Mouse (Mus musculus) left cerebral cortex, postnatal 4 days (tissue): ENCODE measurements around the gene Ston1. TPM values are rescaled to one million over a fixed set of nuclear protein-coding genes. Genes with fewer than 3 reads are reported as not detected.
A peak's percentile ranks its signal among the peaks of the same experiment; 100 is the strongest.

Source experiments
- DNase-seq: peaks from one replicate; pipeline ENCODE4 v3.0.0-alpha.2; 2022
- intact Hi-C: fragments of 180-260 bp; cut with DNase I; formaldehyde crosslinking; loops from one replicate; pipeline ENCODE4 v1.15.1; 2025
- total RNA-seq, 2 experiments: library from RNA; stranded (reverse); gene quantifications; 2 replicates each; pipeline ENCODE4 v1.2.3; 2021

Gene Ston1
- total RNA-seq, 2 experiments from 2014 or later, result 9.1 to 11.1 TPM

DNA sequence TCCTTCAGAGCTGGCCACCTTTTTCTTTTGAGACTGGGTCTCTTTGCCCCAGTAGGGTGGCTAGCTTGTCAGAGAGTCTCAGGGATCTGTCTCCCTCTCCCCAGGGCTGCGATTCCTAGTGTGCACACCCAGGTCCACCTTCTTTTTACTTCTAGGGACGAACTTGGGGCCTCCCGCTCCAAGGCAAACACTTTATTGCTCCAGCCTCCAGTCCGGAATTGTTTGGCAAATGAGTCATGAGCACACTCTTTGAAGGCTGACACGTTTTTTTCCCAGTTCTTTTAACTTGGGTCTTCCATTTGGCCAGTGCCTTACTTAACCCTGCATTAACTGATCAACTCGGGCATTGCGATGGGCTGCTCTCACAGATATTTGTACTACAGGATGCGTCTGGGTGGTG lies 14.1 kb upstream of the Ston1 start:
- intact Hi-C loops, result no loop called here

GRCm38 (mm10) chr17:88587371-88587770 lies 10.1 kb upstream of the Ston1 start:
- intact Hi-C loops, result no loop called here
- DNase-seq, result no peak

More for the DNA sequence above, 14.1 kb upstream of the Ston1 start:
- no peak for DNase-seq

GRCm38 (mm10) chr17:88588228-88588627 lies 9.3 kb upstream of the Ston1 start:
- DNase-seq, result no peak
- intact Hi-C loops, result no loop called here

DNA sequence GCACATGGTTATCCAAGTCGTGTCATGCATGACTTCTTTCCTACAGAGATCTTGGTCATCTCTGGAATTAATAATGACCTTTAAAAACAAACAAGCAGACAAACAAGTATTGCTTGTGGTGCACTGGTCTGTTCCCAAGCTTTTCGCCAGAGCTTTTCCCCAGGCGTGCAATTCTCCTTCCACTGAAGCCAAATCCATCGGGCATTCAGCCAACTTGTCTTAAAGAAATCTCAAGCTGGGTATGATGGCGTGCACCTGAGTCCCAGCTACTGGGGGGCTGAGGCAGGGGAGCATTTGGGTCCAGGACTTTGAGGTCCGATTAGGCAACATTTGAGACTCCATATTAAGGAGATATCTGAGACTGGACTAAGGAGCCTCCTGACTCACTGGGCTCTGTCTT lies 7.2 kb upstream of the Ston1 start:
- DNase-seq, result peak; percentile 25
- intact Hi-C loops, result no loop called here

DNA sequence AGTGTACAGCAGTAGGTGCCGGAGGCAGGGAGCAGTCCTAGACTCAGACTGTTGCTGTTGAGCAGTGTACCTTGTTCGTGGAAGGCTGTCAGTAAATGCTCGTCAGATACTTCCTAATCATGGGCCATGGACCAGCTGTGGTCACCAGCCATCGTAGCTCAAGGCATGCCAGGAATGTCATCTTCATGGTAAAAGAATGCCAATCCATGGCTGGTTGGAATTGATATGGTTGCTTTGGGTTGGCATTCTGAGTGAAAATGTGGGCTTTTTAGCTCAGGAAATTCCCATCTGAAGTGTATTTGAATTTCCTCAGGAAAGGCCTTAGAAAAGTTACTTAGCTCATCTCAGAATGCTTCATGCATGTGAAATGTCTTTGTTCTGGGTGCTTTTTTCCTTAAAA lies 2.4 kb upstream of the Ston1 start:
- intact Hi-C loops, result no loop called here
- no peak for DNase-seq

DNA sequence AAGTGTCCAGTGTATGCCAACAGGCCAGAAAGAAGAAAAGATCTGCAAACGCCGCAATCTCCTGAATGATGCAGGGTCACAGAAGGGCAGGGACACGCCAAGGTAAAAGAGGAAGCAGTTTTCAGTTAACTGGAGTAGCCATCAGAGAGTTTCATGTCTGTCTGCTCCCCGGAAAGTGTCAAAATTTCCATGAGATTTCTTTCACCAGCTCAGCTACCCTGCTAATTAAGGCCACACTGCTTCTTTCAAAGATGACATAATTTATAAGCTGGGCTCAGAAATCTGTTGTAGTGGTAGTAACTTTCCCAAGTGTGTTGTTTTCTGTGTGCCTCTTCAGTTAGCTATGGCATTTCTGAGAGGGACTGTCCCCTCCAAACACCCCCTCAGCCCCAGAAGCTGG lies 1.4 kb upstream of the Ston1 start:
- no peak for DNase-seq
- intact Hi-C loops, result no loop called here

DNA sequence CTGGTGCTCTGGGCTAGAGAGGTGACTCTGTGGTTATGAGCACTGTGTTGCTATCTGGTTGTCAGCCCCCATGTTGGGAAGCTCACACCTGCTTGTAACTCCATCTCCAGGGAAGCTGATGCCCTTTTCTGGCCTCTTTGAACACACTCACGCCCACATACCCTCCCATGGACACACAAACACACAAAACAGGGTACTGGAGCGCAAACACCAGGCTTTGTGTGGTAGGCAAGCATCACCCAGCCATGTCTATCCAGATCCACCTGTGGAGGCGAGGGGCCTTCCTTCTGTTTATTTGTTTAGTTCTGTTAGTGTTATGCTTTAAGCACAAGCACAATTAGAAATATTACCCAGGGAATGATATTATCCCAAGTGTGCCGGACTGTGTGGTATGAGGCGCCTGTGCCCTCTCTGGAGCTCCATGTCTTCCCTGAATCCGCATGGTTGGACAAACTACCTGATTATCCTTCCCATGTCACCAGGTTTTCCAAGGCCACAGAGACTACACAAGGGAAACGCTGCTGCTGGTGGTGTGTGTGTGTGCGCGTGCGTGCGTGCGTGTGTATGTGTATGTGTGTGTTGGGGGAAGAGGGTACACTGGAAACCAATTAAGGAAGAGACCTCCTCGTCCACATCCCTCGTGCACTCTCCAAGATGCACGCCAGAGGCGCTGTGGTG lies 801 bp upstream of the Ston1 start:
- no peak for DNase-seq
- intact Hi-C loops, result no loop called here

GRCm38 (mm10) chr17:88598056-88598420 lies 554 bp downstream of the Ston1 start:
- intact Hi-C loops, result no loop called here

DNA sequence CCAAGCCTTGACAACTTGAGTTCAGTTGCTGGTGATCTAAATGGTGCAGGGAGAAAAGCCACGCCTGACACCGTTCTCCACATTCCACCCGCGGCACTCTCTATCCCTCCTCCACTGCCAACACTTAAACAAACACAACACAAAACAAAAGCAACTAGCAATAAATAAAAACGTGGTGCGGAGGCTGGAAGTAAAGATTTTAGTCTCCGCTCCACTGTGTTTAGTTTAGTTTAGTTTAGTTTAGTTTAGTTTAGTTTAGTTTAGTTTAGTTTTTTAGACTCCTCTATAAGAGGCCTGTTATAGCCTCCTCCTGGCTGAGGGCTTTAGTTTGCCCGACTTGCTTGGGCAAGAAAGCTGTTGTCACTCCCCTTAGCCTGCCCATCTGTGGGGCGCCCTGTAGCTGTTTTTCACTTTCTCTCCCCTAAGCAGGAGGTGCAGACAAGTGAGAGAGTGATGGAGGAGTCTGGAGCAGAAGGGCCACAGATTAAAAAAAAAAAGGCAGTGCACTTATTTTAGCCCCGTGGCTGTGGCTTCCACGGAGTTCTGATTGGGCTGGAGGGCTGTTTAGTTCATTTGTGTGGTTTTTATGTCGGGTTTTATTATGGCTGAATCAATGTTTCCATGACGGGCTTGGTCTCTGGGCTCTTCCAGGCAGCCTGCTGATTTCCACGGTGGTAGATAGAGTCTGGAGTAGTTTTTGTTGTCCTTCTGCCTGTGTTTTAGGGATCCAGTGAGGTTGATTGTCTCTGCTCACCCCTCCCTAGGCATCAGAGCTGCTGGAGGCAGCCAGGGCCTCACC lies 1.3 kb downstream of the Ston1 start:
- intact Hi-C loops, result no loop called here
- no peak for DNase-seq

More at GRCm38 (mm10) chr17:88598056-88598420, 554 bp downstream of the Ston1 start:
- no peak for DNase-seq

GRCm38 (mm10) chr17:88600492-88601026 lies 3.1 kb downstream of the Ston1 start:
- no peak for DNase-seq
- intact Hi-C loops, result no loop called here

DNA sequence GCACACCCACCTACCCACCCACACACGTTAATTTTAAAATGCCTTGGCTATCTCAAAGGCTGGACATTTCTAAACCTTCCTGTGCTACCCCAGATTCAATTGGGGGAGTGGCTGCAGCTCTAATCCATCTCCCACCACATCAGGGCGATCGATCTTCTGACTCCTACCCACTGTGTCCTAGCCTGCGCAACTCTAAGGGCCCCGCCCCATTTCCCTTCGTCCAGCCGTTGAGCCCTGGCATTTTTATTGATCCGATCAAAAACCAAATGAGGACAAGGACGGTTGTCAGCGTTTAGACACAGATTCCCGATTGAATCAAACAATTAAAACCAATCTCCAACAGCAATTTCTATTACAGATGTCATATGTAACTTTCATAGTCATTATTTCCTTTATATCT lies 6.5 kb downstream of the Ston1 start:
- no peak for DNase-seq
- intact Hi-C loops, result no loop called here

DNA sequence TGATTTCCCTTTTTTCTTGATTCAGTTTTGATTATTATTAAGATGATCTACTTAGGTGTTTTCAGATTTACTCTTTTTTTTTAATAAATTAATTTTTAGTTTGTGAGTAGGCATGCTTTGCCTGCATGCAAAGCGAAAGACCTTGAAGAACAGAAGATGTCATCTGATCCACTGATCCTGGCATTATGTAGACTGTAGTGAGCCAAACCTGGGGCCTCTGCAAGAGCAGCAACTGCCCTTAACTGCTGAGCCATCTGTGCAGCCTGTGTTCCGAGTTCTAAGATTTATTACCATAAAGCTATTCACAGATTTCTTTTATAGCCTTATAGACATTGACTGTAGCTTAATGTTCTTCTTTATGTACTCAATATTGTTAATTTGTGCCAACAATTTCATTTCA lies 8.6 kb downstream of the Ston1 start:
- no peak for DNase-seq
- intact Hi-C loops, result no loop called here

- intact Hi-C loops, result no loop called here
Measured at GRCm38 (mm10) chr17:88609361-88609760, 11.9 kb downstream of the Ston1 start.

DNA sequence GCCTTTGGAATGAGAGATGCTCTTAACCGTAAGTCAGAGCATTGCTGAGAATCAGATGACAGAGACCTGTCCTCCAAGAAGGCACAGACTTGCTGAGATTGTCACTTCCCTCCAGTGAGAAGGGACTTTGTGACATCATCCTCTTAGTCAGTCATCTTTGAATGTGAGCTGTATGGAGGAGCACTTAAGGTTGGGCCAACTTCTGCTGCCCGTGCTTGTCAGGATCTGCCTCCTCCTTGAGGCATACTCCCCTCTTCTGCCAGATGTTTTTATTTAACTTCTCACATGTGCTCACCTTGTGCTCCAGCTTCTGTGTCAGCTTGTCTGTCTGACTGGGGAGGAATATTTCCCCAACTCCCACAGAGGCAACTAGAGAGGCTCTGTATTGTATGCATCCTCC lies 13.6 kb downstream of the Ston1 start:
- no peak for DNase-seq
- intact Hi-C loops, result no loop called here

More at GRCm38 (mm10) chr17:88609361-88609760, 11.9 kb downstream of the Ston1 start:
- no peak for DNase-seq

GRCm38 (mm10) chr17:88613172-88613571 lies 15.7 kb downstream of the Ston1 start:
- DNase-seq, result no peak
- intact Hi-C loops, result no loop called here

DNA sequence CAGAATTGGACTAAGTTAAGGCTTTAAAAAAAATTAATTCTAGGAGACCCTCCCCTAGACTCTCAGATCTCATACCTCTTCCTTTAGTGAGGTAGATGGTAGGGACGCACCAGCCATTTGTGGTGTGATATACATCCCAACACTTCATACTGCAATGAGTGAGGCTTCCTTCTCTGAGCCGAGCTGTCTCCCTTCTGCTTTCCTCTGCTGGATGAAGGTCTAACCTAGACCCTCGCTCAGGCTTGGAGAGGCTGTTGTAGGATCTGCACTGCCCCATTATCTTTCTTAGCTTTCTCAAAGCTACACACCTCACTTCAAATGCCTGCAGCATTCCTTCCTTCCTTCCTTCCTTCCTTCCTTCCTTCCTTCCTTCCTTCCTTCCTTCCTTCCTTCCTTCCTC lies 16.2 kb downstream of the Ston1 start:
- no peak for DNase-seq
- intact Hi-C loops, result no loop called here

GRCm38 (mm10) chr17:88614234-88614633 lies 16.8 kb downstream of the Ston1 start:
- intact Hi-C loops, result no loop called here
- DNase-seq, result no peak

DNA sequence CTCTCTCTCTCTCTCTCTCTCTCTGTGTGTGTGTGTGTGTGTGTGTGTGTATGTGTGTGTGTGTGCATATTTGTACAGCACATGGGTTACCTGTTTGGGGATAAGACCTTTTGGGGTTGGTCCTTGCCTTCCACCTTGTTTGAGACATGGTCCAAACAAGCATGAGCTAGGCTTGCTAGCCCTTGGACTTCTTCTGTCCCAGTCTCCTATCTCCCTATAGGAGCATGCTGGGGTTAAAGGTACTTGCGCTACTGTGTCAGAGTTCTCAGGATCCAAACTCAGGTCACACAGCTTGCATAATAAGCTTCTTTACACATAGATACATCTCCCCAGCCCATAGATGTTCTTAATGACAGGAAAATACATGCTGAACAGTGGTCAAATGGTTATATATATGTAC lies 17.2 kb downstream of the Ston1 start:
- DNase-seq, result no peak
- intact Hi-C loops, result no loop called here

- no peak for DNase-seq
- intact Hi-C loops, result no loop called here
Measured at GRCm38 (mm10) chr17:88615492-88616155, 18.1 kb downstream of the Ston1 start.

DNA sequence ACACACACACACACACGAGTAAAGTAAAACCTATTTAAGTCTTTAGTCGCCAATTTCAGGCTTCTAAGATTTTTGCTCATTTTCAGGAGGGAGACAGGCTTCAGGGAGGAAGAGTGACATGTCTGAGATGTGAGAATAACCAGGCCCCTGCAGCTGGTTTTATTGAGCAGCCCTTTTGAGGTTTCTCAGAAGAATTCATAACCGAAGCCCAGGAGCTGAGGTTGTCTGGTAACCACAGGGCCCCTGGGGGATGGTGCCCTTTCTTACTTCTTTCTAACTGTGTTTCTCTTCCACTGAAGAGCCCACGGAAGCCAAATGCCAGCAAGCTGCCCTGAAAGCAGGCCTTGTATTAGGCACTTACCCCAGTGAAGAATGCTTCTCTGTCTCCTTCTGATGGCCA lies 23.5 kb downstream of the Ston1 start:
- DNase-seq, result no peak
- intact Hi-C loops, result no loop called here

GRCm38 (mm10) chr17:88621374-88621773 lies 23.9 kb downstream of the Ston1 start:
- DNase-seq, result no peak
- intact Hi-C loops, result no loop called here

- DNase-seq, result no peak
- intact Hi-C loops, result no loop called here
Measured at GRCm38 (mm10) chr17:88622711-88623110, 25.2 kb downstream of the Ston1 start.
